Mouse (Mus musculus): ENCODE results near the gene Psmb2. TPM values are rescaled to one million over a fixed set of nuclear protein-coding genes. Genes with fewer than 3 reads are reported as not detected.

The Psmb2 gene
- 177 TPM for polyA plus RNA-seq (2017; shearing (Covaris generic))

GRCm38 (mm10) chr4:126677054-126678003 lies at the start of gene Psmb2:
Gene Psmb2, plus strand, starts transcription at chr4:126677630.

GRCm38 (mm10) chr4:126736001-126736414 lies 58.6 kb downstream of the Psmb2 start, which contains the start of gene Tfap2e:
Gene Tfap2e, minus strand, starts transcription at chr4:126736240.

GRCm38 (mm10) chr4:126753268-126754230 lies 76.1 kb downstream of the Psmb2 start, which contains the start of the genes Ncdn and AU040320:
Gene Ncdn, minus strand, starts transcription at chr4:126753438.
Gene AU040320, plus strand, starts transcription at chr4:126753544.

Other genes starting within 250 kb of the Psmb2 start
- 42.0 TPM for gene Ago3, start 248.1 kb upstream of the Psmb2 start, polyA plus RNA-seq (2017; shearing (Covaris generic))
- gene Ago1, start 209.0 kb upstream of the Psmb2 start, polyA plus RNA-seq (2017; shearing (Covaris generic)): 4.2 TPM
- 0.50 TPM for gene Ago4, start 144.2 kb upstream of the Psmb2 start, polyA plus RNA-seq (2017; shearing (Covaris generic))
- 1.7 TPM for gene Clspn, start 120.7 kb upstream of the Psmb2 start, polyA plus RNA-seq (2017; shearing (Covaris generic))
- gene 5730409E04Rik, start 67.8 kb upstream of the Psmb2 start, polyA plus RNA-seq (2017; shearing (Covaris generic)): not detected
- gene Tfap2e, start 58.6 kb downstream of the Psmb2 start, polyA plus RNA-seq (2017; shearing (Covaris generic)): not detected
- gene Ncdn, start 75.8 kb downstream of the Psmb2 start, polyA plus RNA-seq (2017; shearing (Covaris generic)): 31.9 TPM
- gene AU040320, start 75.9 kb downstream of the Psmb2 start, polyA plus RNA-seq (2017; shearing (Covaris generic)): 37.7 TPM

Measured in effector memory CD4-positive, alpha-beta T cell, adult 5 months (primary cell).